Mouse (Mus musculus) CH12.LX (cell line): ENCODE measurements around the gene Olfr53. TPM values are rescaled to one million over a fixed set of nuclear protein-coding genes. Genes with fewer than 3 reads are reported as not detected.
"Not testable (repeated sequence)": the region's sequence is repeated elsewhere in the genome, so short reads cannot be mapped to it uniquely, and the experiment has no call there.

Experiments
- DNase-seq: peaks from one replicate; pipeline ENCODE4 v3.0.0-alpha.2; 2013; ENCODE audit errors: extremely low read depth
- H3K27ac ChIP-seq: 2 replicates; pipeline ENCODE4 v1.5.1; 2012; ENCODE audit warnings: low read depth, mild to moderate bottlenecking, control low read depth, moderate library complexity; ENCODE audit not compliant: insufficient read depth
- H3K27me3 ChIP-seq: replicated peaks from 2 replicates; pipeline ENCODE3; 2012; ENCODE audit warnings: inconsistent platforms
- H3K36me3 ChIP-seq, 2 experiments: replicated peaks in 1 of 2; 2 replicates each; pipeline versions ENCODE3 to v1.6.1; 2012; ENCODE audit warnings: inconsistent platforms in 1 of 2, low read length in 1 of 2, mild to moderate bottlenecking in 1 of 2, mixed read lengths in 1 of 2, moderate library complexity in 1 of 2; ENCODE audit not compliant: control insufficient read depth in 1 of 2, insufficient read depth in 1 of 2
- H3K4me1 ChIP-seq, 2 experiments: 2 replicates each; pipeline ENCODE4 v1.6.1; 2012; ENCODE audit warnings: inconsistent platforms in 1 of 2, moderate library complexity in 1 of 2; ENCODE audit not compliant: insufficient read depth in 2 of 2, control insufficient read depth in 1 of 2
- H3K4me2 ChIP-seq: 2 replicates; pipeline ENCODE4 v1.6.1; 2012; ENCODE audit warnings: low read depth, mild to moderate bottlenecking, control low read depth; ENCODE audit not compliant: poor library complexity, insufficient read depth, severe bottlenecking
- H3K4me3 ChIP-seq, 3 experiments: fragments of 150-350 bp in 1 of 3; sonication (generic) in 1 of 3; replicated peaks in 1 of 3; 2 replicates each; pipeline versions ENCODE3 to v1.5.1; 2011 to 2012; ENCODE audit warnings: low read depth in 2 of 3, low read length in 2 of 3, mild to moderate bottlenecking in 2 of 3, moderate library complexity in 2 of 3, control low read depth in 1 of 3, improper control_type of control experiment in 1 of 3, inconsistent platforms in 1 of 3, mixed read lengths in 1 of 3; ENCODE audit not compliant: poor library complexity in 1 of 3
- H3K79me2 ChIP-seq: replicated peaks from 2 replicates; pipeline ENCODE4 v1.6.1; 2012; ENCODE audit warnings: mild to moderate bottlenecking, moderate library complexity; ENCODE audit not compliant: control insufficient read depth, poor library complexity, insufficient read depth, severe bottlenecking; ENCODE audit errors: extremely low read depth
- H3K9ac ChIP-seq: 2 replicates; pipeline ENCODE4 v1.6.1; 2012; ENCODE audit warnings: low read depth, mild to moderate bottlenecking, control low read depth, moderate library complexity; ENCODE audit not compliant: insufficient read depth
- H3K9me3 ChIP-seq: replicated peaks from 2 replicates; pipeline ENCODE3; 2012; ENCODE audit warnings: low read length, inconsistent platforms, mixed read lengths
- BHLHE40 ChIP-seq: IDR thresholded peaks from 2 replicates; pipeline ENCODE4 v1.6.1; 2011; ENCODE audit warnings: mild to moderate bottlenecking, low read depth, low read length, improper control_type of control experiment
- E2F4 ChIP-seq: IDR thresholded peaks from 2 replicates; pipeline ENCODE4 v1.6.1; 2011; ENCODE audit warnings: low read depth, low read length, improper control_type of control experiment; ENCODE audit not compliant: insufficient replicate concordance
- ELF1 ChIP-seq: IDR thresholded peaks from 2 replicates; pipeline ENCODE4 v1.6.1; 2014; ENCODE audit warnings: low read depth, mild to moderate bottlenecking, inconsistent platforms, low read length, improper control_type of control experiment
- HCFC1 ChIP-seq: IDR thresholded peaks from 2 replicates; pipeline ENCODE4 v1.6.1; 2012; ENCODE audit warnings: low read depth, mild to moderate bottlenecking, inconsistent platforms, low read length, improper control_type of control experiment
- MAFK ChIP-seq: IDR thresholded peaks from 2 replicates; pipeline ENCODE4 v1.6.1; 2011; ENCODE audit warnings: low read length, improper control_type of control experiment; ENCODE audit not compliant: insufficient replicate concordance
- MAZ ChIP-seq: IDR thresholded peaks from 2 replicates; pipeline ENCODE4 v1.6.1; 2012; ENCODE audit warnings: low read depth, mild to moderate bottlenecking, inconsistent platforms, low read length, improper control_type of control experiment, moderate library complexity
- MXI1 ChIP-seq: IDR thresholded peaks from 2 replicates; pipeline ENCODE4 v1.6.1; 2011; ENCODE audit warnings: mild to moderate bottlenecking, low read depth, low read length, improper control_type of control experiment
- MYC ChIP-seq: IDR thresholded peaks from 2 replicates; pipeline ENCODE4 v1.6.1; 2011; ENCODE audit warnings: low read depth, mild to moderate bottlenecking, improper control_type of control experiment, low read length
- NELFE ChIP-seq: IDR thresholded peaks from 2 replicates; pipeline ENCODE4 v1.6.1; 2011; ENCODE audit warnings: low read depth, low read length, improper control_type of control experiment
- POLR2A ChIP-seq: IDR thresholded peaks from 2 replicates; pipeline ENCODE4 v1.6.1; 2011; ENCODE audit warnings: low read depth, mild to moderate bottlenecking, improper control_type of control experiment, low read length
- POLR2AphosphoS2 ChIP-seq: IDR thresholded peaks from 2 replicates; pipeline ENCODE4 v1.6.1; 2011; ENCODE audit warnings: low read depth, low read length, improper control_type of control experiment
- RAD21 ChIP-seq: IDR thresholded peaks from 2 replicates; pipeline ENCODE4 v1.6.1; 2011; ENCODE audit warnings: low read depth, mild to moderate bottlenecking, low read length, improper control_type of control experiment, moderate library complexity
- SIN3A ChIP-seq: IDR thresholded peaks from 2 replicates; pipeline ENCODE4 v1.6.1; 2012; ENCODE audit warnings: low read length, improper control_type of control experiment, inconsistent platforms
- TBP ChIP-seq: conservative IDR thresholded peaks from 2 replicates; pipeline ENCODE4 v1.6.1; 2011; ENCODE audit warnings: low read depth, low read length, improper control_type of control experiment
- TCF12 ChIP-seq: IDR thresholded peaks from 2 replicates; pipeline ENCODE4 v1.6.1; 2014; ENCODE audit warnings: low read depth, mild to moderate bottlenecking, inconsistent platforms, low read length, improper control_type of control experiment
- UBTF ChIP-seq: IDR thresholded peaks from 2 replicates; pipeline ENCODE4 v1.6.1; 2012; ENCODE audit warnings: low read depth, mild to moderate bottlenecking, inconsistent platforms, low read length, improper control_type of control experiment, moderate library complexity
- USF1 ChIP-seq: IDR thresholded peaks from 2 replicates; pipeline ENCODE4 v1.6.1; 2014; ENCODE audit warnings: low read depth, mild to moderate bottlenecking, inconsistent platforms, low read length, improper control_type of control experiment
- ZC3H11A ChIP-seq: IDR thresholded peaks from 2 replicates; pipeline ENCODE4 v1.6.1; 2012; ENCODE audit warnings: low read depth, mild to moderate bottlenecking, inconsistent platforms, low read length, improper control_type of control experiment
- ZKSCAN1 ChIP-seq: IDR thresholded peaks from 2 replicates; pipeline ENCODE4 v1.6.1; 2012; ENCODE audit warnings: low read depth, inconsistent platforms, low read length, improper control_type of control experiment, borderline replicate concordance
- ZNF384 ChIP-seq: IDR thresholded peaks from 2 replicates; pipeline ENCODE4 v1.6.1; 2012; ENCODE audit warnings: low read depth, low read length, improper control_type of control experiment, inconsistent platforms
- dilution Hi-C: fragments of 300-500 bp; cut with MboI; formaldehyde crosslinking; loops from 2 replicates; pipeline ENCODE4 v1.14.3; 2020; ENCODE audit warnings: low sequenced_read_pairs; ENCODE audit not compliant: extremely low pct_unique_long_range_greater_than_20kb, extremely low pct_ligation_motif_present
- in situ Hi-C: fragments of 300-500 bp; cut with MboI; formaldehyde crosslinking; loops from 3 replicates; pipeline ENCODE4 v1.14.3; 2019; ENCODE audit warnings: low sequenced_read_pairs, low pct_ligation_motif_present, low pct_unique_long_range_greater_than_20kb, mixed read lengths
- polyA plus RNA-seq: library from polyadenylated mRNA; unstranded; fragments of >175 nt; gene quantifications from 2 replicates; pipeline ENCODE4 v1.2.1, GENCODE M21; 2012; ENCODE audit warnings: low read depth; ENCODE audit not compliant: insufficient read length
- total RNA-seq, 2 experiments: library from RNA; depleted of rRNA; stranded (reverse); fragments of 300-350 nt in 1 of 2; fragments of >200 nt in 1 of 2; gene quantifications; 2 replicates each; pipeline ENCODE4 v1.2.3; 2012 to 2014

The Olfr53 gene
- total and polyA plus RNA-seq, 3 experiments, result not detected

- Histone ChIP-seq H3K9ac (no peak overlapping the region), H3K79me2 (no peaks in the 10 kb centered on the region), H3K4me3 (no peak overlapping the region), H3K27ac (no peak overlapping the region), H3K9me3 (peaks cover 3% of the 10 kb centered on the region), H3K4me2 (no peak overlapping the region), H3K4me1 (no peaks in the 10 kb centered on the region), H3K36me3 (no peaks in the 10 kb centered on the region), H3K27me3 (peaks cover 26% of the 10 kb centered on the region)
- DNase-seq, result no peak
- no peak for TF ChIP-seq POLR2AphosphoS2
- TF ChIP-seq BHLHE40, result no peak
- no peak for TF ChIP-seq UBTF
- TF ChIP-seq POLR2A, result no peak
- no peak for TF ChIP-seq NELFE
- TF ChIP-seq ZNF384, result no peak
- TF ChIP-seq MXI1, result no peak
- no peak for TF ChIP-seq ZC3H11A
- no peak for TF ChIP-seq ELF1
- TF ChIP-seq TBP, result no peak
- no peak for TF ChIP-seq MAZ
- no peak for TF ChIP-seq E2F4
- TF ChIP-seq HCFC1, result no peak
- no peak for TF ChIP-seq USF1
- TF ChIP-seq MYC, result no peak
- no peak for TF ChIP-seq TCF12
- dilution Hi-C loops (no loop called here), in situ Hi-C loops (no loop called here)
Observed at GRCm38 (mm10) chr7:140675863-140676262, 29.6 kb downstream of the Olfr53 start.

GRCm38 (mm10) chr7:140679591-140679990 lies 33.3 kb downstream of the Olfr53 start:
- dilution Hi-C loops, DNase-seq, H3K4me3 ChIP-seq, H3K4me1 ChIP-seq, H3K9me3 ChIP-seq, H3K79me2 ChIP-seq, H3K36me3 ChIP-seq, H3K27ac ChIP-seq, in situ Hi-C loops, H3K9ac ChIP-seq, H3K4me2 ChIP-seq: not testable (repeated sequence)
- peaks cover 17% of the 10 kb centered on the region for H3K27me3 ChIP-seq

GRCm38 (mm10) chr7:140681651-140682050 lies 35.4 kb downstream of the Olfr53 start, which contains the start of gene Olfr45:
Gene Olfr45 (plus strand): TSS chr7:140681951.
- no peaks in the 10 kb centered on the region for H3K4me1 ChIP-seq
- peaks cover 30% of the 10 kb centered on the region for H3K27me3 ChIP-seq
- in situ Hi-C loops, result no loop called here
- no peaks in the 10 kb centered on the region for H3K36me3 ChIP-seq
- TF ChIP-seq SIN3A (no peak), ELF1 (no peak), MAZ (no peak), MAFK (no peak), TCF12 (no peak), TBP (no peak), ZKSCAN1 (no peak), BHLHE40 (no peak), RAD21 (no peak)
- TF ChIP-seq, all 38 proteins: peak for 0
- Histone ChIP-seq H3K9me3 (peaks cover 3% of the 10 kb centered on the region), H3K9ac (no peak within 1 kb of the TSS), H3K79me2 (no peaks in the 10 kb centered on the region), H3K4me2 (no peak within 1 kb of the TSS), H3K27ac (no peak within 1 kb of the TSS), H3K4me3 (no peak within 1 kb of the TSS)
- dilution Hi-C loops, result no loop called here
- no peak for DNase-seq
